Mouse (Mus musculus) lung, embryonic 15.5 days (tissue): ENCODE results near the gene Fam83e. TPM values are rescaled to one million over a fixed set of nuclear protein-coding genes. Genes with fewer than 3 reads are reported as not detected.

Experiments
- polyA plus RNA-seq: library from polyadenylated mRNA; unstranded; fragments of >200 nt; fragmentation: Nextera tagmentation; extraction: Ambion mirVana; gene quantifications from 2 replicates; pipeline ENCODE4 v1.2.1, GENCODE M21; 2015

Gene Fam83e
- polyA plus RNA-seq, 1 experiment from 2014 or later = 1.5 TPM

Other genes starting within 250 kb of the Fam83e start
- 0.33 and 0.74 TPM in 2 replicates for gene Tulp2, start 239.3 kb upstream of the Fam83e start, polyA plus RNA-seq
- gene Gm45808, start 234.4 kb upstream of the Fam83e start, polyA plus RNA-seq = not detected in 2 replicates
- gene Dhdh, start 232.4 kb upstream of the Fam83e start, polyA plus RNA-seq = 2.8 and 3.4 TPM in 2 replicates
- 230 and 238 TPM in 2 replicates for gene Nucb1, start 210.8 kb upstream of the Fam83e start, polyA plus RNA-seq
- 21.9 and 22.9 TPM in 2 replicates for gene Ppp1r15a, start 194.9 kb upstream of the Fam83e start, polyA plus RNA-seq
- gene Plekha4, start 194.9 kb upstream of the Fam83e start, polyA plus RNA-seq = 2.2 and 3.3 TPM in 2 replicates
- 1.5 and 1.7 TPM in 2 replicates for gene Hsd17b14, start 166.3 kb upstream of the Fam83e start, polyA plus RNA-seq
- 57.7 and 62.5 TPM in 2 replicates for gene Bcat2, start 151.1 kb upstream of the Fam83e start, polyA plus RNA-seq
- 0.42 TPM in 1 of 2 replicates, not detected in the other for gene Fgf21, start 105.7 kb upstream of the Fam83e start, polyA plus RNA-seq
- gene Fut1, start 103.9 kb upstream of the Fam83e start, polyA plus RNA-seq = 0.47 and 0.49 TPM in 2 replicates
- gene Izumo1, start 99.4 kb upstream of the Fam83e start, polyA plus RNA-seq = 0.15 and 0.29 TPM in 2 replicates
- gene Rasip1, start 93.7 kb upstream of the Fam83e start, polyA plus RNA-seq = 32.4 and 33.3 TPM in 2 replicates
- gene Mamstr, start 81.2 kb upstream of the Fam83e start, polyA plus RNA-seq = 7.7 and 9.5 TPM in 2 replicates
- 0.57 and 0.69 TPM in 2 replicates for gene Fut2, start 54.8 kb upstream of the Fam83e start, polyA plus RNA-seq
- 0.52 and 0.69 TPM in 2 replicates for gene Ntn5, start 37.2 kb upstream of the Fam83e start, polyA plus RNA-seq
- gene Sec1, start 26.8 kb upstream of the Fam83e start, polyA plus RNA-seq = 0.21 and 0.42 TPM in 2 replicates
- gene Car11, start 21.4 kb upstream of the Fam83e start, polyA plus RNA-seq = 2.4 and 4.6 TPM in 2 replicates
- 2.7 and 3.1 TPM in 2 replicates for gene Dbp, start 16.1 kb upstream of the Fam83e start, polyA plus RNA-seq
- gene Rpl18, start 5.8 kb upstream of the Fam83e start, polyA plus RNA-seq = 1,016 and 1,098 TPM in 2 replicates
- 26.4 and 26.5 TPM in 2 replicates for gene Sphk2, start 3.2 kb upstream of the Fam83e start, polyA plus RNA-seq
- not detected in 2 replicates for gene Spaca4, start 4.6 kb downstream of the Fam83e start, polyA plus RNA-seq
- 1.1 and 1.4 TPM in 2 replicates for gene Lmtk3, start 62.5 kb downstream of the Fam83e start, polyA plus RNA-seq
- 6.1 and 7.8 TPM in 2 replicates for gene Sult2b1, start 63.5 kb downstream of the Fam83e start, polyA plus RNA-seq
- 115 and 122 TPM in 2 replicates for gene Cyth2, start 93.4 kb downstream of the Fam83e start, polyA plus RNA-seq
- gene Kcnj14, start 103.6 kb downstream of the Fam83e start, polyA plus RNA-seq = 0.79 and 0.84 TPM in 2 replicates
- 67.8 and 73.6 TPM in 2 replicates for gene Grwd1, start 109.7 kb downstream of the Fam83e start, polyA plus RNA-seq
- gene Kdelr1, start 151.6 kb downstream of the Fam83e start, polyA plus RNA-seq = 64.7 and 67.4 TPM in 2 replicates
- gene Grin2d, start 157.2 kb downstream of the Fam83e start, polyA plus RNA-seq = 0.50 and 0.57 TPM in 2 replicates
- gene Syngr4, start 175.5 kb downstream of the Fam83e start, polyA plus RNA-seq = 1.1 and 1.2 TPM in 2 replicates
- 5.5 and 5.6 TPM in 2 replicates for gene Tmem143, start 175.7 kb downstream of the Fam83e start, polyA plus RNA-seq
- 170 and 177 TPM in 2 replicates for gene Emp3, start 200.2 kb downstream of the Fam83e start, polyA plus RNA-seq
- 6.1 and 6.4 TPM in 2 replicates for gene Ccdc114, start 202.9 kb downstream of the Fam83e start, polyA plus RNA-seq